Mouse (Mus musculus): ENCODE results near the gene Wasf2.

Wasf2 gene

GRCm38 (mm10) chr4:133127079-133127478, 3.2 kb upstream of the Wasf2 start:
- DNase-seq (ENCODE audit: low spot score in 2 of 2): no peak

- DNase-seq (ENCODE audit: low spot score in 2 of 2): no peak
Measured at GRCm38 (mm10) chr4:133127894-133128293, 2.4 kb upstream of the Wasf2 start.

GRCm38 (mm10) chr4:133129391-133129790, 914 bp upstream of the Wasf2 start:
- no peak for DNase-seq (ENCODE audit: low spot score in 2 of 2)

- no peak for DNase-seq (ENCODE audit: low spot score in 2 of 2)
Measured at GRCm38 (mm10) chr4:133130890-133131741, 811 bp downstream of the Wasf2 start.

- DNase-seq (ENCODE audit: low spot score in 2 of 2): no peak
Measured at GRCm38 (mm10) chr4:133132027-133132426, 1.7 kb downstream of the Wasf2 start.

- no peak for DNase-seq (ENCODE audit: low spot score in 2 of 2)
Measured at GRCm38 (mm10) chr4:133136946-133137345, 6.6 kb downstream of the Wasf2 start.

GRCm38 (mm10) chr4:133138971-133139370, 8.7 kb downstream of the Wasf2 start:
- no peak for DNase-seq (ENCODE audit: low spot score in 2 of 2)

- DNase-seq (ENCODE audit: low spot score in 2 of 2): no peak
Measured at GRCm38 (mm10) chr4:133155006-133155405, 24.7 kb downstream of the Wasf2 start.

- no peak for DNase-seq (ENCODE audit: low spot score in 2 of 2)
Measured at GRCm38 (mm10) chr4:133155726-133156125, 25.4 kb downstream of the Wasf2 start.

- no peak for DNase-seq (ENCODE audit: low spot score in 2 of 2)
Measured at GRCm38 (mm10) chr4:133156422-133156821, 26.1 kb downstream of the Wasf2 start.

GRCm38 (mm10) chr4:133156831-133157230, 26.5 kb downstream of the Wasf2 start:
- no peak for DNase-seq (ENCODE audit: low spot score in 2 of 2)

- no peak for DNase-seq (ENCODE audit: low spot score in 2 of 2)
Measured at GRCm38 (mm10) chr4:133159127-133159526, 28.8 kb downstream of the Wasf2 start.

GRCm38 (mm10) chr4:133159646-133160045, 29.3 kb downstream of the Wasf2 start:
- no peak for DNase-seq (ENCODE audit: low spot score in 2 of 2)

GRCm38 (mm10) chr4:133160211-133160610, 29.9 kb downstream of the Wasf2 start:
- DNase-seq (ENCODE audit: low spot score in 2 of 2): no peak

- DNase-seq (ENCODE audit: low spot score in 2 of 2): no peak
Measured at GRCm38 (mm10) chr4:133160821-133161220, 30.5 kb downstream of the Wasf2 start.

GRCm38 (mm10) chr4:133162196-133162595, 31.9 kb downstream of the Wasf2 start:
- DNase-seq (ENCODE audit: low spot score in 2 of 2): no peak

GRCm38 (mm10) chr4:133166773-133167172, 36.5 kb downstream of the Wasf2 start:
- DNase-seq (ENCODE audit: low spot score in 2 of 2): no peak

GRCm38 (mm10) chr4:133169237-133170055, 39.1 kb downstream of the Wasf2 start:
- DNase-seq (ENCODE audit: low spot score in 2 of 2): no peak

- DNase-seq (ENCODE audit: low spot score in 2 of 2): no peak
Measured at GRCm38 (mm10) chr4:133170056-133170524, 39.8 kb downstream of the Wasf2 start.

GRCm38 (mm10) chr4:133170616-133171015, 40.3 kb downstream of the Wasf2 start:
- DNase-seq (ENCODE audit: low spot score in 2 of 2): no peak

- no peak for DNase-seq (ENCODE audit: low spot score in 2 of 2)
Measured at GRCm38 (mm10) chr4:133172451-133172850, 42.1 kb downstream of the Wasf2 start.

- no peak for DNase-seq (ENCODE audit: low spot score in 2 of 2)
Measured at GRCm38 (mm10) chr4:133174361-133174760, 44.1 kb downstream of the Wasf2 start.

- no peak for DNase-seq (ENCODE audit: low spot score in 2 of 2)
Measured at GRCm38 (mm10) chr4:133175274-133175673, 45.0 kb downstream of the Wasf2 start.

Measured in frontal cortex, postnatal 10 days (tissue).